Mouse (Mus musculus) adrenal gland, adult 10 weeks (tissue): ENCODE results near the gene Serpina1d. TPM values are rescaled to one million over a fixed set of nuclear protein-coding genes. Genes with fewer than 3 reads are reported as not detected.

Source experiments
- polyA plus RNA-seq: library from polyadenylated mRNA; stranded (reverse); fragments of 350-450 nt; fragmentation: Illumina TruSeq; extraction: RNeasy Lipid Tissue Mini Kit (QIAGEN cat#74804); gene quantifications from one replicate; pipeline ENCODE4 v1.2.3, GENCODE M21; 2014; ENCODE audit warnings: low read depth, low replicate concordance

Gene Serpina1d
- 0.52 TPM for polyA plus RNA-seq

GRCm38 (mm10) chr12:103773246-103773851 is at the start of gene Serpina1d:
Gene Serpina1d, minus strand, starts transcription at chr12:103773592.

Other genes with a start within 250 kb of the Serpina1d start
- 10.7 TPM for gene Ppp4r4, start 241.3 kb downstream of the Serpina1d start, polyA plus RNA-seq
- not detected for gene Serpina10, start 142.1 kb downstream of the Serpina1d start, polyA plus RNA-seq
- 0.76 TPM for gene Serpina6, start 116.4 kb downstream of the Serpina1d start, polyA plus RNA-seq
- gene Serpina16, start 97.5 kb downstream of the Serpina1d start, polyA plus RNA-seq: not detected
- not detected for gene Serpina1f, start 78.1 kb downstream of the Serpina1d start, polyA plus RNA-seq
- not detected for gene Serpina1b, start 56.8 kb upstream of the Serpina1d start, polyA plus RNA-seq
- gene Serpina1a, start 90.0 kb upstream of the Serpina1d start, polyA plus RNA-seq: not detected
- not detected for gene Serpina1c, start 131.3 kb upstream of the Serpina1d start, polyA plus RNA-seq
- gene Serpina1e, start 185.4 kb upstream of the Serpina1d start, polyA plus RNA-seq: not detected
- gene Serpina11, start 216.4 kb upstream of the Serpina1d start, polyA plus RNA-seq: not detected
- gene Serpina9, start 240.2 kb upstream of the Serpina1d start, polyA plus RNA-seq: not detected